Mouse (Mus musculus): ENCODE data around the gene Wnt9b. TPM values are rescaled to one million over a fixed set of nuclear protein-coding genes. Genes with fewer than 3 reads are reported as not detected.
A peak's percentile ranks its signal among the peaks of the same experiment; 100 is the strongest.
"Not testable (repeated sequence)": the region's sequence is repeated elsewhere in the genome, so short reads cannot be mapped to it uniquely, and the experiment has no call there.

Gene Wnt9b
- total RNA-seq (2021) = under 1 TPM; 0.34 to 0.36 TPM
- long read RNA-seq, experiment 1 = 0 reads
- long read RNA-seq, experiment 2 = 0 reads

DNA sequence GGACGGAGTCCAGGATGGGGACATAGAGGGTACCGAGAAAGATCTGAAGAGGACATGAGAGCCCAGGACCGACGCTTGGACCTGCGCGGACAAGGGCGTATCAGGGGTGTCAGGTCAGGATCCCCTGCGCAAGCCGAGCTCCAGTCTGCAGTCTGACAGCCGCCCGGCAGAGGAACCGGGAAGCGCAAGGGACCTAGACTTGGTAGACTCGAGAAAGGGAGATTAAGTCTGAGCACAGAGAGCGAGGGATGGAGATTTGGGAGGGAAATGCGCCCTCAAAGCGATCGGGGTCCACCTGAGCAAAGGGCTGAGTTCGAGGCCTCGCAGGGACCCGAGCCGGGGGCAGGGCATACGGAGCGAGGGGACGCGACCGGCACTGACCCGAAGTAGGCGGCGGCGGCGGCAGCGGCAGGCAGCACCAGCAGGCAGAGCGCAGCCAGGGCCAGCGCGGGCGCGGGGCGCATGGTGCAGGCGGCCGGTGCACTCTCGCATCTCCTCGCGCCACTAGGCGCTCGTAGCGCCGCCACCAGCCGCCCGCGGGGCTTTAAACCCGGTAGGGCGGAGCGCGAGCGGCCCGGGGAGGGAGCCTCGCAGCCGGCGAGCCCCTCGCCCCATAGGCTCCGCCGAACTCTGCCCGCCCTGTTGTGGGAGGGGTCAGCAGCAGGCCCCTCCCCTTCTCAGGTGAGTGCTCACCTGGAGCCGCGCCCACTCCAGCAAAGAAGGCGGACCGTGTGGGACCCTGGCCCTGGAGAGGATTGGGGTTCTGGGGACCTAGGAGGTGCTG is at the start of gene Wnt9b:
Wnt9b (minus strand) TSS at position 516 of the 784 bp plus-strand sequence.
- no peak for DNase-seq (ENCODE audit: low spot score in 2 of 2)
- Histone ChIP-seq H3K4me3 (peak within 1 kb of the TSS; percentile 49), H3K27ac (no peak within 1 kb of the TSS)
- 0 out of 2 replicates have a peak, but pooled peaks have one; percentile 7 for TF ChIP-seq CTCF (conservative IDR thresholded peaks at IDR 0.05)

DNA sequence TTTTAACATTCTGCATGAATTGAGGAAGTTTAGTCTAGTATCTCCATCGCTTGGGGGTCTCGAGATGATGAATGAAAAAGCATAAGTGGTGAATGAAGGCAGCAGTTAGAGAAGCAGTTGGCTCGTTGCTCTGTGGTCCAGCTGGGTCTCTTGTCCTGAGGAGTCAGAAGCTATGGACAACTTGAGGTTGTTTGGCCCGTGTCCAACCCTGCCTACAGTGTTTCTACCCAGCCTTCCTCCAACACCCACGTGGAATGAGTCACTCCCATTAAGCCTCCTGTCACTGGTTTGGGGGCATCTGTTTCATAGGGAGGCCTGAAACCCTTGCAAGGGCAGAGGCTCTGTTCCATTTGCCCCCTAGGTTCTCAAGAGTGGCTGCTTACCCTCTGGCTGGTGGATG is 40.3 kb upstream of the Wnt9b start:
- TF ChIP-seq CTCF (conservative IDR thresholded peaks at IDR 0.05) = no peak
- DNase-seq (ENCODE audit: low spot score in 2 of 2) = no peak
- Histone ChIP-seq H3K4me3 (no peak overlapping the region), H3K27ac (no peak overlapping the region)

DNA sequence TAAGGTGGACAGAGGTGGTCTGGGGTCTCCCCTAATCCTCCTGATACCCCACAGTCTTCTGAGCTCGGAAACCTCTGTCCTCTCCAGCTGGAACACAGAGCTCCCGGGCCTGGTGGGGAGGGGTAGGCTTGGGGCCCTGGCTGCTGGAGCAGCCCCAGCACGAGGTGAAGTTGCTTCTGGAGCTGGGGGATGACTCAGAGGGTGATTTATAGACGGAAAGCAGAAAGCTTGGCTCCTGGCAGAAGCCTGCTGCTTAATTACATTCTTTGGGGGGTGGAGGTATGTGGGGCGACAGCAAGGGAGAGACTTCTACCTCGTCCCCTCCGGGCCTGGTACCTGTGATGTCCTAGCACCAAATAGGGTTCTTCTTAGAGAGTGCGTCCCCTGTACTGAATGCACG is 30.5 kb upstream of the Wnt9b start:
- DNase-seq (ENCODE audit: low spot score in 2 of 2) = peak in 1 of 2 experiments; percentile 17
- H3K4me3 ChIP-seq = no peak overlapping the region
- TF ChIP-seq CTCF (conservative IDR thresholded peaks at IDR 0.05) = no peak
- no peak overlapping the region for H3K27ac ChIP-seq

DNA sequence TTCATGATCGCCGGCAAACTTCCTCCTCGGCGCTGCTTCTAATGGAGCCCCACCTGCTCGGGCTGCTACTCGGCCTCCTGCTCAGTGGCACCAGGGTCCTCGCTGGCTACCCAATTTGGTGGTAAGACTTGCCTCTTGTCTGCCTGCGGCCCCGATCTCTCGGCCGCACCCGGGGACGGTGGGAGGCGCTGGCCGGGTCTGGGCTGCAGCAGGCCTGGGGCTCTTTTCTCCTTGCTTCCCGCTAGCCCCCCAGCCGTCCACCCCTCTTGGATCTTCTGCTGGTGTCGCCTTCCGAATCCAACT is 24.6 kb upstream of the Wnt9b start:
- no peak for DNase-seq (ENCODE audit: low spot score in 2 of 2)
- no peak overlapping the region for H3K27ac ChIP-seq
- peak overlapping the region; percentile 32; the same call in 1 of the 2 replicates for H3K4me3 ChIP-seq
- TF ChIP-seq CTCF (conservative IDR thresholded peaks at IDR 0.05) = no peak

DNA sequence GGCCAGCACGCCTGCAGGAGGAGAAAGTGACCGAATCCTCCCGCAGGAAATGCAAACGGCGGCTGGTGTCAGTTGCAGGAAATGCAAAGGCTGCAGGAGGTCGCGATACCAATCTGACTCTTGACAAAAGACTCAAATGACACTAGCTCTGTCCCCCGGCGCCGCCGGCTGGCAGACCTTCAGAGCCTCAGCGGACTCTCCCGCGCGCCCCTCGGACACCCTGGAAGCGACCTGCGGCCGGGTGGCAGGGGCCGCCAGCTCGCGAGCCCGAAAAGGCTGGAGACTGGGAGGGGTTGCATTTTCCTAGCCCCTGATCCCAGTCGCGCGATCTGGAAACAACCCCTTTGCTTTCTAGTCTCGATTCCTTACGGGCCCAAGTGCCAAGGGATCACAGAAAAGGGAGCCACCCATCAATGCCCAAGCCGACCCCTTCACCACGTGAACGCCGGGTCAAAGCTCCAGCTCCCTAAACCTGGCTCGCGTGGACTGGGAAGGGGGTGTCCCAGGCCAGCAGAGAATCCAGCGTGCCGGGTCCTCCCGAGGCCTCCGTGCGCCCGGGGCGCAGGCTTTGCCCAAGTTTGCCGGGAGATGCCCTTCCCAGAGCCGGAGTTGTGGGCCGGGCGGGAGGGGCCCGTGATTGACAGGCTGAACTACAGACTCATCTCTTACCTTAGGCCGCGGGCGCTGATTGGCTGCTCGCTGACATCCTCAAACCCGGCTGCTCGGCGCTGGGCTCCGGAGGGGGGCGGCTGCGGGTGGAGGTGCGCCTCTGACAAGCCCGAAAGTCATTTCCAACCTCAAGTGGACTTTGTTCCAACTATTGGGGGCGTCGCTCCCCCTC is 24.0 kb upstream of the Wnt9b start, which contains the start of gene Wnt3:
Wnt3 (plus strand) TSS at position 764 of the 841 bp plus-strand sequence.
- no peak for TF ChIP-seq CTCF (conservative IDR thresholded peaks at IDR 0.05)
- no peak for DNase-seq (ENCODE audit: low spot score in 2 of 2)
- Histone ChIP-seq H3K4me3 (peak within 1 kb of the TSS; percentile 32), H3K27ac (no peak within 1 kb of the TSS)

DNA sequence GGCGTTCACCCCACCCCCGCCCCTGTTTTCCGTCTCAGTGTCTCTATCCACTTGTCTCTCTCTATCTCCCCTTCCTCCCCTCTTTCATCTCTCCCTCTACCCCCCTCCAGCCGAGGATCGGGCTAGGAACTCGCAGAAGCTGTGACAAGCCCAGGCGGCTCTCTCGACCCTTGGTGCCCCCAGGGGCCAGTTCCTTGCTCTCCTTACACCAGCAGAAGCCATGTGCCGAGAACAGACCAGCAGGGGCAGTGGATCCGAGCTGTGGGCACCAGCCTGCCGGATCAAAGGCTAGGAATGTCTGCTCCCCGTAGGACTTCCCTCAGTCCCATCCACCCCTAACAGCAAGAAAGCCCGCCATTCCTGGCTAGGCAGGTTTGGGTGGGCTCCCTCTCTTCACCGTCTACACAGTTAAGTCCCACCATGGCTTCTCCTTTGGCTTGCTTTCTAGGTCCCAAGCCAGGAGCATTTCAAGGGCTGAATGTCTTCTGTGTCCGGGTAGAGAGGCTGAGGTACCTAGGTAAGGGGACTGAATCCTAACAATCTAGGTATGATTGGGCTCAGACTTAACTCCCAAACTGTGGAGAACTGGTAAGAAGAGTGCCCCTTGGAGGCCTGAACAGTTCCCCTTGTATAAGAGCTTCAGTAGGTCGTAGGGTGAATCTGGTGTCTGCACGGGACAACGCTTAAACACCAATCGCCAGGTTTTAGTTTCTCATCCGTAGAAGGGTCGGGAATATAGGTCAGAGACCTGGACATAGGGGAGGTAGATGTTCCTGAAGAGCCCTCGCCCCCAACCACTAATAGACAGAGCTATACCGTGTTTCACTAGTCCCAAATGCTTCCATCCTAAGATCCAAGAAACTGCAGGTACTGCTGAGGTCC is 23.1 kb upstream of the Wnt9b start:
- DNase-seq (ENCODE audit: low spot score in 2 of 2) = no peak
- H3K27ac ChIP-seq = no peak overlapping the region
- no peak for TF ChIP-seq CTCF (conservative IDR thresholded peaks at IDR 0.05)
- no peak overlapping the region; the same call in 1 of the 2 replicates for H3K4me3 ChIP-seq

DNA sequence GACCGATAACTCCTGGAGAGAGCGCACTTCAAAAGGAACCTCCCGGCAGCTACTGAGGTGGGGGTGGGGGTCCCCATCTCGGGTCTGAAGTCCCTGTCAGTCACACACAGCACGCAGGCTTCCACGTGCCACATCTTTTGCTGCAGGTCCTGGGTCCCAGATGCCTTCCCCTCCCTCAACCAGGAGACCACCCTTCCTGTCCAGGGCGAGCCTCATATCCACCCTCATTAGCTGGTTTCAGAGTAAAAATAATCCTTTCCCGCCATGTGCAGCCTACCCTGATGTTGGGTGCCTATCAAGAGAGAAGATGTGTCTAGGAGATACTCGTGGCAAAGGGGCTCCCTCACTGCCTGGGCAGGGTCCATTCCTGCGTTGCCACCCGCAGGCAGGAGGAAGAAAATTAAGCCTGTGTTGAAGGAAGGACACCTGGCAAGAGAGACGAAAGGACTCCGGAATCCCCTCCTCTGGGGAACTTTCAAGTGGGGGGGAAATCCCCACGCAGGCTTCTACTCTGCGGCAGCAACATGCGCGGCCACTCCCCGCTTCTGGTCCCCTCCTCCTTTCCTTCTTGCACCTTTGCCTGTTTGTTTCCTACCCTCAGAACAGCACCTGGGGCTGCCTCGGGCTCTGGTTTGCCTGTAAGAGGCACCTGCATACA is 21.7 kb upstream of the Wnt9b start:
- no peak for TF ChIP-seq CTCF (conservative IDR thresholded peaks at IDR 0.05)
- Histone ChIP-seq H3K4me3 (no peak overlapping the region), H3K27ac (no peak overlapping the region)
- no peak for DNase-seq (ENCODE audit: low spot score in 2 of 2)

DNA sequence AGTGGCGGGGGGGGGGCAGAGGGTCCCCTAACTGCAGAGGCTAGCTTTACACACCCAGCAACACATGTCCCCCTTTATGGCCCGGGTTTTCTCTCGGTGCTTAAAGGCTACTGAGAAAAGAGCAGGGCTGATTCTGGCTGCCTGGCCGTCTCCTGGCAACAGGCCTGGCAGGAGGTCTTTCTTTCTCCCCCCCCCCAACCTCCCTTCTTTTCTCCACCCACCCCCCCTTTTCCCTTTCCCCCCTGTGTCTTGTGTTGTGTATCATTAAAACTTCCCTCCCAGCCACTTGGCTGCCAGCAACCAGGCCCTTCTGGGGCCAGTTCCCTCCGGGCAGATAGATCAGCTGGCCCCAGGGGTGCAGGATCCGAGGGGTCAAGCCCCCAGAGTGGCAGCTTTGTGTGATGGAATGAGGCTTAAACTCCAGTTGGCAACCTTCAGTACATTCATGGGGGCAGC is 16.0 kb upstream of the Wnt9b start:
- no peak for TF ChIP-seq CTCF (conservative IDR thresholded peaks at IDR 0.05)

DNA sequence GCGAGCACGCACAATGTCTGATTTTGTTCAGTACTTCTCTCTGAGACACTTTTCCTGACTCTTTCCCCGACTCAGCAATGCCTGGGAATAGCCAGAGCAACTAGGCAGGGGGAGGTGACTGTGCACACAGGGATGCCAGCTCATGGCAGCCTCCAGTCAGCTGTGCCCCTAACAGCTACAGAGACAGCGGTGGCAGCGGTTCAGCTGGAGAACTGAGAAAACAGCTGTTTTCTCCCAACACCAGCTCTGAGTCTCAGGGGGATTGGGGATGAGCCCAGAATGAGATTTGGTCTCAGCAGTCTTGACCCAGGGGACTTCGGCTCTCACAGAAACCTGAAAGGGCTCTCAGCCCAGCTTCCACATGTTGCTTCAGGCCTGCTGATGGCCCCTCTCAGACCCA is 15.0 kb upstream of the Wnt9b start:
- no peak for DNase-seq (ENCODE audit: low spot score in 2 of 2)
- Histone ChIP-seq H3K4me3 (no peak overlapping the region), H3K27ac (no peak overlapping the region)
- TF ChIP-seq CTCF (conservative IDR thresholded peaks at IDR 0.05) = no peak

More for the DNA sequence above, 16.0 kb upstream of the Wnt9b start:
- no peak for DNase-seq (ENCODE audit: low spot score in 2 of 2)
- Histone ChIP-seq H3K4me3 (no peak overlapping the region), H3K27ac (no peak overlapping the region)

DNA sequence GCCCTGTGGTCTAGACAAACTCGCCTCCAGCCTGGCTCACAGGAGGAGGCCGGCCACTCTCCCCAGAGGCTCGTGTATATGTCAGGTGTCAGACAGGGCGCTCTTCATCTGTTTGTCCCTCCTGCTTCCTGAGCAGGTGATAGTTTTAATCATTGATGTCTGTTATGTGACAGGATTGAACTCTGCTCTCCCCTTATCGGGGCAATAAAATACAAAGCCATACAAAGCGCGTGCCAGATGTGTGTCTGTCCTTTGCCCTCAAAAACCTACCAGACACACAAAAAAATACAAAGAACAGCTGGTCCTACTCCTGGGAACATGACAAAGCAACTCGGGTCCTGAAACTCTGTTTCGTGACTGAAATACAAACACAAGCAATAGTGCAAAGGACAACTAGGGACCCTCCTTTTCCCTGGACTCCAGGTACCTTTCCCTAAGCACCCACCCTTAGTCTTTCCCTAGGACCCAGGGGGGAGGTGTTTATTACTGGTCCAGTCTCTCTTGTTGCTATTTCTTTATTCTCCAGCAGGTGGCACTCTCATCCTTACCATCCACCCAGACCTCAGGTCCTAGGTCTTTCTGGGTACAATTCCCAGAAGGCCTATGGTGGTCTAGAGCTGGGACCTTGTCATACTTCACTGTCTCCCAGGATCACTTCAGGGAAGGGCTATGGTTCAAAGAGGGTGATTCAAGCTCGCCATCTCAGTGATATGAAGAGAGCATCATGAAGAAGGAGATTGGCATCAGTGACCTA is 14.0 kb upstream of the Wnt9b start:
- DNase-seq (ENCODE audit: low spot score in 2 of 2) = peak; percentile 48 to 69
- no peak overlapping the region for H3K4me3 ChIP-seq
- peak; percentile 96 for TF ChIP-seq CTCF (conservative IDR thresholded peaks at IDR 0.05)
- H3K27ac ChIP-seq = no peak overlapping the region

DNA sequence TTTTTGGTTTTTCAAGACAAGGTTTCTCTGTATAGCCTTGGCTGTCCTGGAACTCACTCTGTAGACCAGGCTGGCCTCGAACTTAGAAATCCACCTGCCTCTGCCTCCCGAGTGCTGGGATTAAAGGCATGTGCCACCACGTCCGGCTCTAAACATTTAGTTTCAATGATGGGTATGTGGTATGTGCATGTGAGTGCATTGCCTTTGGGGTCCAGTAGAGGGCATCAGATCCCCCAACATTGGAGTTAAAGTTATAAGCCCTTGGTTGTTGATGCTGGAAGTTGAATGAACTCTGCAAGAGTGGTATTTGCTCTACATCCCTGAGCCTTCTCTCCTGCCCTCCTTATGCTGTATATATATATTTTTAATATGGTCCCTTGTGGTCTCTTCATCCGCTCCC is 11.3 kb upstream of the Wnt9b start:
- H3K27ac ChIP-seq; DNase-seq (ENCODE audit: low spot score in 2 of 2); H3K4me3 ChIP-seq: not testable (repeated sequence)
- peak; percentile 36 for TF ChIP-seq CTCF (conservative IDR thresholded peaks at IDR 0.05)

Data from layer of hippocampus, adult 2 months (tissue).